Mouse (Mus musculus) forebrain, embryonic 11.5 days (tissue): ENCODE data around the gene Atp6v1d. TPM values are rescaled to one million over a fixed set of nuclear protein-coding genes. Genes with fewer than 3 reads are reported as not detected.

Experiments used
- ATAC-seq: fragments of 200-750 bp; cut with Nextera tagmentation; replicated peaks from 2 replicates; pipeline ENCODE4 v1.8.0; 2017; ENCODE audit warnings: moderate TSS enrichment; ENCODE audit not compliant: low FRiP score
- DNase-seq: peaks from one replicate; pipeline ENCODE4 v3.0.0-alpha.2; 2017; ENCODE audit warnings: low spot score
- H3K27ac ChIP-seq: fragments of 300-500 bp; sonication (generic); 2 replicates; pipeline ENCODE4 v1.5.1; 2014; ENCODE audit warnings: low read depth, low read length
- H3K27me3 ChIP-seq: fragments of 300-500 bp; sonication (generic); 2 replicates; pipeline ENCODE4 v1.6.1; 2014; ENCODE audit warnings: mild to moderate bottlenecking, low read length, mixed read lengths; ENCODE audit not compliant: control insufficient read depth, insufficient read depth
- H3K36me3 ChIP-seq: fragments of 300-500 bp; sonication (generic); 2 replicates; pipeline ENCODE4 v1.6.1; 2014; ENCODE audit warnings: mild to moderate bottlenecking, low read length, moderate library complexity, mixed read lengths; ENCODE audit not compliant: control insufficient read depth, insufficient read depth
- H3K4me1 ChIP-seq: fragments of 300-500 bp; sonication (generic); replicated peaks from 2 replicates; pipeline ENCODE4 v1.6.1; 2014; ENCODE audit warnings: low read length, mixed read lengths; ENCODE audit not compliant: control insufficient read depth, insufficient read depth
- H3K4me2 ChIP-seq: fragments of 300-500 bp; sonication (generic); 2 replicates; pipeline ENCODE4 v1.6.1; 2014; ENCODE audit warnings: low read depth, mild to moderate bottlenecking, low read length, moderate library complexity, mixed read lengths; ENCODE audit not compliant: severe bottlenecking
- H3K4me3 ChIP-seq: fragments of 300-500 bp; sonication (generic); 2 replicates; pipeline ENCODE4 v1.5.1; 2014; ENCODE audit warnings: low read depth, low read length
- H3K9ac ChIP-seq: fragments of 300-500 bp; sonication (generic); 2 replicates; pipeline ENCODE4 v1.6.1; 2014; ENCODE audit warnings: low read length
- H3K9me3 ChIP-seq: fragments of 300-500 bp; sonication (generic); 2 replicates; pipeline ENCODE4 v1.6.1; 2016; ENCODE audit warnings: low read length, mixed read lengths; ENCODE audit not compliant: control insufficient read depth
- WGBS: fragments of 180-500 bp; shearing (Covaris S2); extraction: QIAGEN DNeasy Blood & Tissue Kit; methylation state at CpG from one replicate; pipeline ENCODE4 v1.1.7; 2014; 5-methylcytosine and 5-hydroxymethylcytosine counted together
- polyA plus RNA-seq: library from polyadenylated mRNA; unstranded; fragments of >200 nt; fragmentation: Nextera tagmentation; extraction: Ambion mirVana; gene quantifications from 2 replicates; pipeline ENCODE4 v1.2.1, GENCODE M21; 2014

Gene Atp6v1d
- polyA plus RNA-seq, 1 experiment from 2014 or later = 99.2 TPM

GRCm38 (mm10) chr12:78839906-78840305 is 21.5 kb downstream of the Atp6v1d start:
- Histone ChIP-seq H3K4me1 (no peaks in the 10 kb centered on the region), H3K9ac (no peak overlapping the region), H3K36me3 (no peaks in the 10 kb centered on the region; the same call in 1 of the 2 replicates), H3K27ac (no peak overlapping the region), H3K9me3 (no peaks in the 10 kb centered on the region), H3K27me3 (no peaks in the 10 kb centered on the region), H3K4me3 (no peak overlapping the region), H3K4me2 (no peak overlapping the region)
- DNase-seq = no peak
- 93% methylated on average over 4 of the region's 4 CpGs for WGBS
- ATAC-seq = no peak

- no peak for ATAC-seq
- no peak for DNase-seq
- H3K27ac ChIP-seq = no peak overlapping the region
- H3K36me3 ChIP-seq = no peaks in the 10 kb centered on the region; the same call in 1 of the 2 replicates
- H3K4me1 ChIP-seq = no peaks in the 10 kb centered on the region
- no peak overlapping the region for H3K4me2 ChIP-seq
- no peak overlapping the region for H3K4me3 ChIP-seq
- no peak overlapping the region for H3K9ac ChIP-seq
- 92% methylated on average over 2 of the region's 2 CpGs for WGBS
- no peaks in the 10 kb centered on the region for H3K9me3 ChIP-seq
- H3K27me3 ChIP-seq = no peaks in the 10 kb centered on the region
These were observed 26.9 kb downstream of the Atp6v1d start for GRCm38 (mm10) chr12:78834496-78834895.

- Histone ChIP-seq H3K36me3 (no peaks in the 10 kb centered on the region), H3K9me3 (no peaks in the 10 kb centered on the region), H3K27me3 (no peaks in the 10 kb centered on the region), H3K9ac (no peak overlapping the region), H3K4me1 (no peaks in the 10 kb centered on the region), H3K4me3 (no peak overlapping the region), H3K4me2 (no peak overlapping the region), H3K27ac (no peak overlapping the region)
- ATAC-seq (no peak), DNase-seq (no peak)
These were observed 47.0 kb downstream of the Atp6v1d start for GRCm38 (mm10) chr12:78814437-78814836.

GRCm38 (mm10) chr12:78801836-78802235 is 59.6 kb downstream of the Atp6v1d start:
- H3K9me3 ChIP-seq = no peaks in the 10 kb centered on the region
- ATAC-seq (no peak), DNase-seq (no peak)
- H3K9ac ChIP-seq = no peak overlapping the region
- no peaks in the 10 kb centered on the region for H3K4me1 ChIP-seq
- H3K4me3 ChIP-seq = no peak overlapping the region
- peaks cover 3% of the 10 kb centered on the region for H3K36me3 ChIP-seq
- H3K27ac ChIP-seq = no peak overlapping the region
- H3K4me2 ChIP-seq = no peak overlapping the region
- H3K27me3 ChIP-seq = no peaks in the 10 kb centered on the region

- WGBS = 88% methylated on average over 3 of the region's 3 CpGs
- ATAC-seq (no peak), DNase-seq (no peak)
- Histone ChIP-seq H3K36me3 (peaks cover 3% of the 10 kb centered on the region), H3K4me1 (no peaks in the 10 kb centered on the region), H3K9ac (no peak overlapping the region), H3K9me3 (no peaks in the 10 kb centered on the region), H3K4me2 (no peak overlapping the region), H3K27me3 (no peaks in the 10 kb centered on the region), H3K4me3 (no peak overlapping the region), H3K27ac (no peak overlapping the region)
These were observed 61.4 kb downstream of the Atp6v1d start for GRCm38 (mm10) chr12:78800036-78800435.

- Histone ChIP-seq H3K9me3 (no peaks in the 10 kb centered on the region), H3K27ac (no peak overlapping the region), H3K36me3 (peaks cover 3% of the 10 kb centered on the region), H3K27me3 (no peaks in the 10 kb centered on the region), H3K4me3 (no peak overlapping the region), H3K4me1 (no peaks in the 10 kb centered on the region), H3K4me2 (no peak overlapping the region), H3K9ac (no peak overlapping the region)
- WGBS = 19% methylated on average over 1 of the region's 1 CpGs
- ATAC-seq (no peak), DNase-seq (no peak)
These were observed 67.2 kb downstream of the Atp6v1d start for GRCm38 (mm10) chr12:78794236-78794635.

- 83% methylated on average over 2 of the region's 2 CpGs for WGBS
- H3K9ac ChIP-seq = no peak overlapping the region
- H3K4me2 ChIP-seq = no peak overlapping the region
- no peaks in the 10 kb centered on the region for H3K27me3 ChIP-seq
- no peaks in the 10 kb centered on the region for H3K36me3 ChIP-seq
- no peak for ATAC-seq
- no peak overlapping the region for H3K27ac ChIP-seq
- no peak for DNase-seq
- no peaks in the 10 kb centered on the region for H3K9me3 ChIP-seq
- H3K4me3 ChIP-seq = no peak overlapping the region
- no peaks in the 10 kb centered on the region for H3K4me1 ChIP-seq
These were observed 70.6 kb downstream of the Atp6v1d start for GRCm38 (mm10) chr12:78790791-78791190.

Other genes starting within 250 kb of the Atp6v1d start
- gene Fam71d, start 170.1 kb downstream of the Atp6v1d start, polyA plus RNA-seq = 0.16 TPM in 1 of 2 replicates, not detected in the other
- gene Mpp5, start 112.7 kb downstream of the Atp6v1d start, polyA plus RNA-seq = 20.4 and 26.5 TPM in 2 replicates
- 240 and 249 TPM in 2 replicates for gene Eif2s1, start 181 bp upstream of the Atp6v1d start, polyA plus RNA-seq
- 3.0 and 3.5 TPM in 2 replicates for gene Plek2, start 45.3 kb upstream of the Atp6v1d start, polyA plus RNA-seq
- gene Tmem229b, start 146.0 kb upstream of the Atp6v1d start, polyA plus RNA-seq = 7.3 and 7.9 TPM in 2 replicates
- gene Plekhh1, start 167.5 kb upstream of the Atp6v1d start, polyA plus RNA-seq = 6.9 and 8.4 TPM in 2 replicates
- gene Pigh, start 228.0 kb upstream of the Atp6v1d start, polyA plus RNA-seq = 29.9 and 30.0 TPM in 2 replicates